Mouse (Mus musculus) CH12.LX (cell line): ENCODE results near the gene Spata1. TPM values are rescaled to one million over a fixed set of nuclear protein-coding genes. Genes with fewer than 3 reads are reported as not detected.
"Not testable (repeated sequence)": the region's sequence is repeated elsewhere in the genome, so short reads cannot be mapped to it uniquely, and the experiment has no call there.

Experiments
- DNase-seq: peaks from one replicate; pipeline ENCODE4 v3.0.0-alpha.2; 2013; ENCODE audit errors: extremely low read depth
- H3K27ac ChIP-seq: 2 replicates; pipeline ENCODE4 v1.5.1; 2012; ENCODE audit warnings: low read depth, mild to moderate bottlenecking, control low read depth, moderate library complexity; ENCODE audit not compliant: insufficient read depth
- H3K27me3 ChIP-seq: replicated peaks from 2 replicates; pipeline ENCODE3; 2012; ENCODE audit warnings: inconsistent platforms
- H3K36me3 ChIP-seq, 2 experiments: replicated peaks in 1 of 2; 2 replicates each; pipeline versions ENCODE3 to v1.6.1; 2012; ENCODE audit warnings: inconsistent platforms in 1 of 2, low read length in 1 of 2, mild to moderate bottlenecking in 1 of 2, mixed read lengths in 1 of 2, moderate library complexity in 1 of 2; ENCODE audit not compliant: control insufficient read depth in 1 of 2, insufficient read depth in 1 of 2
- H3K4me1 ChIP-seq, 2 experiments: 2 replicates each; pipeline ENCODE4 v1.6.1; 2012; ENCODE audit warnings: inconsistent platforms in 1 of 2, moderate library complexity in 1 of 2; ENCODE audit not compliant: insufficient read depth in 2 of 2, control insufficient read depth in 1 of 2
- H3K4me2 ChIP-seq: 2 replicates; pipeline ENCODE4 v1.6.1; 2012; ENCODE audit warnings: low read depth, mild to moderate bottlenecking, control low read depth; ENCODE audit not compliant: poor library complexity, insufficient read depth, severe bottlenecking
- H3K4me3 ChIP-seq, 3 experiments: fragments of 150-350 bp in 1 of 3; sonication (generic) in 1 of 3; replicated peaks in 1 of 3; 2 replicates each; pipeline versions ENCODE3 to v1.5.1; 2011 to 2012; ENCODE audit warnings: low read depth in 2 of 3, low read length in 2 of 3, mild to moderate bottlenecking in 2 of 3, moderate library complexity in 2 of 3, control low read depth in 1 of 3, improper control_type of control experiment in 1 of 3, inconsistent platforms in 1 of 3, mixed read lengths in 1 of 3; ENCODE audit not compliant: poor library complexity in 1 of 3
- H3K79me2 ChIP-seq: replicated peaks from 2 replicates; pipeline ENCODE4 v1.6.1; 2012; ENCODE audit warnings: mild to moderate bottlenecking, moderate library complexity; ENCODE audit not compliant: control insufficient read depth, poor library complexity, insufficient read depth, severe bottlenecking; ENCODE audit errors: extremely low read depth
- H3K9ac ChIP-seq: 2 replicates; pipeline ENCODE4 v1.6.1; 2012; ENCODE audit warnings: low read depth, mild to moderate bottlenecking, control low read depth, moderate library complexity; ENCODE audit not compliant: insufficient read depth
- H3K9me3 ChIP-seq: replicated peaks from 2 replicates; pipeline ENCODE3; 2012; ENCODE audit warnings: low read length, inconsistent platforms, mixed read lengths
- BHLHE40 ChIP-seq: IDR thresholded peaks from 2 replicates; pipeline ENCODE4 v1.6.1; 2011; ENCODE audit warnings: mild to moderate bottlenecking, low read depth, low read length, improper control_type of control experiment
- CTCF ChIP-seq, 2 experiments: IDR thresholded peaks in 1 of 2; conservative IDR thresholded peaks in 1 of 2; 2 replicates each; pipeline ENCODE4 v1.5.1; 2011 to 2012; ENCODE audit warnings: low read depth in 2 of 2, low read length in 2 of 2, improper control_type of control experiment in 1 of 2, inconsistent platforms in 1 of 2, mild to moderate bottlenecking in 1 of 2, moderate library complexity in 1 of 2
- ETS1 ChIP-seq: conservative IDR thresholded peaks from 2 replicates; pipeline ENCODE4 v1.6.1; 2012; ENCODE audit warnings: low read depth, mild to moderate bottlenecking, inconsistent platforms, low read length, improper control_type of control experiment, moderate library complexity
- GABPA ChIP-seq: IDR thresholded peaks from 2 replicates; pipeline ENCODE4 v1.6.1; 2012; ENCODE audit warnings: low read depth, low read length, improper control_type of control experiment, inconsistent platforms; ENCODE audit not compliant: insufficient replicate concordance
- HCFC1 ChIP-seq: IDR thresholded peaks from 2 replicates; pipeline ENCODE4 v1.6.1; 2012; ENCODE audit warnings: low read depth, mild to moderate bottlenecking, inconsistent platforms, low read length, improper control_type of control experiment
- KAT2A ChIP-seq: IDR thresholded peaks from 2 replicates; pipeline ENCODE4 v1.6.1; 2012; ENCODE audit warnings: low read length, improper control_type of control experiment, inconsistent platforms; ENCODE audit not compliant: insufficient replicate concordance
- NELFE ChIP-seq: IDR thresholded peaks from 2 replicates; pipeline ENCODE4 v1.6.1; 2011; ENCODE audit warnings: low read depth, low read length, improper control_type of control experiment
- NRF1 ChIP-seq: IDR thresholded peaks from 2 replicates; pipeline ENCODE4 v1.6.1; 2014; ENCODE audit warnings: low read depth, mild to moderate bottlenecking, inconsistent platforms, low read length, improper control_type of control experiment, moderate library complexity
- RCOR1 ChIP-seq: conservative IDR thresholded peaks from 2 replicates; pipeline ENCODE4 v1.6.1; 2012; ENCODE audit warnings: low read depth, mild to moderate bottlenecking, inconsistent platforms, low read length, improper control_type of control experiment
- SMC3 ChIP-seq: IDR thresholded peaks from 2 replicates; pipeline ENCODE4 v1.6.1; 2011; ENCODE audit warnings: low read depth, low read length, improper control_type of control experiment
- ZC3H11A ChIP-seq: IDR thresholded peaks from 2 replicates; pipeline ENCODE4 v1.6.1; 2012; ENCODE audit warnings: low read depth, mild to moderate bottlenecking, inconsistent platforms, low read length, improper control_type of control experiment
- ZMIZ1 ChIP-seq: IDR thresholded peaks from 2 replicates; pipeline ENCODE4 v1.6.1; 2012; ENCODE audit warnings: low read depth, mild to moderate bottlenecking, inconsistent platforms, low read length, improper control_type of control experiment
- ZNF384 ChIP-seq: IDR thresholded peaks from 2 replicates; pipeline ENCODE4 v1.6.1; 2012; ENCODE audit warnings: low read depth, low read length, improper control_type of control experiment, inconsistent platforms
- dilution Hi-C: fragments of 300-500 bp; cut with MboI; formaldehyde crosslinking; loops from 2 replicates; pipeline ENCODE4 v1.14.3; 2020; ENCODE audit warnings: low sequenced_read_pairs; ENCODE audit not compliant: extremely low pct_unique_long_range_greater_than_20kb, extremely low pct_ligation_motif_present
- in situ Hi-C: fragments of 300-500 bp; cut with MboI; formaldehyde crosslinking; loops from 3 replicates; pipeline ENCODE4 v1.14.3; 2019; ENCODE audit warnings: low sequenced_read_pairs, low pct_ligation_motif_present, low pct_unique_long_range_greater_than_20kb, mixed read lengths
- polyA plus RNA-seq: library from polyadenylated mRNA; unstranded; fragments of >175 nt; gene quantifications from 2 replicates; pipeline ENCODE4 v1.2.1, GENCODE M21; 2012; ENCODE audit warnings: low read depth; ENCODE audit not compliant: insufficient read length
- total RNA-seq, 2 experiments: library from RNA; depleted of rRNA; stranded (reverse); fragments of 300-350 nt in 1 of 2; fragments of >200 nt in 1 of 2; gene quantifications; 2 replicates each; pipeline ENCODE4 v1.2.3; 2012 to 2014

Spata1 gene
- total and polyA plus RNA-seq, 3 experiments, result 1.4 to 2.9 (median 2.0) TPM

DNA sequence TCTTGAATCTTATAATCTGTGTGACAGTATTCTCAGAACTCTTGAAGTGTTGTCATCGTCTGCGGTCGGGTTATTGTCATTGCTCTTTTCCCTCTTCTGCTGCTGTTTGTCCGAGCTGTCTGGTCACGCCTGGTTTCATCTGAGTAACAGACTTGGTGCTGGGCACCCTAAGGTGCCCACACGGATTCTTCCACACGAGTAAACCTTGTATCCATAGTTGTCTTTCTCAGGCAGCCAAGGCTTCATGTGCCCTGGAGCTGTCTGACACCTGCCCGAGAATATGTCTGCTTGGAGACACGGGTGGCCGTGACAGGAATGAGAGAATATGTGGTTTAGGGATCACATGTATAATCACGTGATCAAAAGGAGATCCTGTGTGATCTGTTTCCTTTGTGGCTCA, 64.0 kb downstream of the Spata1 start:
- in situ Hi-C loops (no loop called here), dilution Hi-C loops (no loop called here)
- Histone ChIP-seq H3K4me3 (no peak overlapping the region), H3K27me3 (no peaks in the 10 kb centered on the region), H3K36me3 (peaks cover 45 to 81% of the 10 kb centered on the region in 2 experiments), H3K4me1 (no peaks in the 10 kb centered on the region), H3K9ac (no peak overlapping the region), H3K79me2 (no peaks in the 10 kb centered on the region), H3K9me3 (no peaks in the 10 kb centered on the region), H3K27ac (no peak overlapping the region), H3K4me2 (no peak overlapping the region)
- DNase-seq, result no peak
- no peak for TF ChIP-seq RCOR1
- no peak for TF ChIP-seq SMC3
- no peak for TF ChIP-seq ZMIZ1
- no peak for TF ChIP-seq BHLHE40
- no peak for TF ChIP-seq CTCF (conservative IDR thresholded peaks at IDR 0.05 in 1 of 2, IDR thresholded peaks at IDR 0.05 in 1 of 2; ENCODE audit: low read depth in 2 of 2, low read length in 2 of 2)
- no peak for TF ChIP-seq NRF1
- no peak for TF ChIP-seq ZC3H11A
- TF ChIP-seq GABPA, result no peak
- TF ChIP-seq ETS1, result no peak
- TF ChIP-seq NELFE, result no peak

DNA sequence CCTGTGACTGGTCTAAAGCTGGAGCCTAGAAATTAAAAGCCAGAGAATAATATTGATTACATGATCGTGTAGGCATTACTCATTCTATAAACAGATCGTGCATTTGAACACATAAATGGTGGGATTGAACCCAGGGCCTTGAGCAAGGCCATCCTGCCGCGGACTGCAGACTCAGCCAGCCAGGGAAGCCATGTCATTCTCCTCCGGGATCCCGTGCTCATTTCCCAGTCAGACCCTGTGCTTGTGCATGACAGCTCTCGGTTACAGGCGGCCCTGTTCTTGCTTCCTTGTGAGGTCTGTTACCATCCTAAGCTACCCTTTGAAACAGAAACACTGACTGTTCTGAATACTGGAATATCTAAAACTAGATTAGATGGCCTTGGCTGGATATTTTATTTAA, 64.9 kb downstream of the Spata1 start:
- peaks cover 42 to 80% of the 10 kb centered on the region in 2 experiments for H3K36me3 ChIP-seq

GRCm38 (mm10) chr3:146433681-146434350, 65.7 kb downstream of the Spata1 start:
- Histone ChIP-seq H3K36me3 (peaks cover 45 to 85% of the 10 kb centered on the region in 2 experiments), H3K9me3 (no peaks in the 10 kb centered on the region), H3K4me3 (no peak overlapping the region), H3K79me2 (no peaks in the 10 kb centered on the region), H3K27me3 (no peaks in the 10 kb centered on the region), H3K27ac (no peak overlapping the region), H3K4me1 (no peaks in the 10 kb centered on the region), H3K4me2 (no peak overlapping the region), H3K9ac (no peak overlapping the region)
- in situ Hi-C loops, result no loop called here
- no peak for DNase-seq
- dilution Hi-C loops, result no loop called here
- TF ChIP-seq ZMIZ1, result no peak
- no peak for TF ChIP-seq KAT2A
- no peak for TF ChIP-seq BHLHE40

More for the DNA sequence above, 64.9 kb downstream of the Spata1 start:
- Histone ChIP-seq H3K9ac (no peak overlapping the region), H3K79me2 (no peaks in the 10 kb centered on the region), H3K4me3 (no peak overlapping the region), H3K9me3 (no peaks in the 10 kb centered on the region), H3K27me3 (no peaks in the 10 kb centered on the region), H3K4me1 (no peaks in the 10 kb centered on the region), H3K27ac (no peak overlapping the region), H3K4me2 (no peak overlapping the region)
- dilution Hi-C loops, result no loop called here
- no peak for DNase-seq
- in situ Hi-C loops, result no loop called here
- TF ChIP-seq ZNF384, result no peak
- TF ChIP-seq HCFC1, result no peak
- TF ChIP-seq SMC3, result no peak

GRCm38 (mm10) chr3:146433063-146433462, 66.5 kb downstream of the Spata1 start:
- H3K27me3 ChIP-seq, H3K4me1 ChIP-seq, H3K9ac ChIP-seq, H3K4me2 ChIP-seq, H3K79me2 ChIP-seq, in situ Hi-C loops, dilution Hi-C loops, H3K27ac ChIP-seq, DNase-seq, H3K9me3 ChIP-seq, H3K4me3 ChIP-seq: not testable (repeated sequence)
- H3K36me3 ChIP-seq, result peaks cover 43 to 85% of the 10 kb centered on the region in 2 experiments
